Mouse (Mus musculus): ENCODE results near the gene Pold1. TPM values are rescaled to one million over a fixed set of nuclear protein-coding genes. Genes with fewer than 3 reads are reported as not detected.

Pold1 gene
- polyA plus RNA-seq, 1 experiment from 2014 or later = 25.3 TPM

DNA sequence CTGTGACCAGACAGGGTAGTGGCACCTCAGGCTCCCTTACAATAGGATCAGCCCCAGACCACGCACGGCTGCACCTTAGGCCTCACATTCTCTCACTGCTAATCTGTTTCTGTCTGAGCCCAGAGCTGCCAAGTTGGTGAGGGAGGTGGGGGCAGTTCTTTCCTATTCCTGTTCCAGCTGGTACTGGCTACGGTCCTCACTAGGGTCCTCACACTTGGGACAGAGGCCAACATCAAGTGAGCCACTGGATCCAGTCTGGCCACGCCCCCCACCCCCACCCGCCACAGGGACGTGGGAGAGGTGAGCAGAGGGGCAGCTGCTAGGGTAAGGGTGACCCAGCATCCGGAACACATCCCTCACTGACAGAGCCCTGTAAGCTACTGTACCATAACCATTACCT, 11.6 kb downstream of the Pold1 start:
- no peaks in the 10 kb centered on the region for H3K36me3 ChIP-seq (replicated peaks)
- ATAC-seq (replicated peaks) = no peak
- no peak overlapping the region for H3K4me2 ChIP-seq
- H3K4me3 ChIP-seq = no peak overlapping the region
- H3K9ac ChIP-seq = no peak overlapping the region
- no peaks in the 10 kb centered on the region for H3K27me3 ChIP-seq (replicated peaks)
- no peaks in the 10 kb centered on the region for H3K9me3 ChIP-seq
- H3K27ac ChIP-seq = no peak overlapping the region
- no peaks in the 10 kb centered on the region for H3K4me1 ChIP-seq
- 79% methylated on average over 7 of the region's 7 CpGs for WGBS

DNA sequence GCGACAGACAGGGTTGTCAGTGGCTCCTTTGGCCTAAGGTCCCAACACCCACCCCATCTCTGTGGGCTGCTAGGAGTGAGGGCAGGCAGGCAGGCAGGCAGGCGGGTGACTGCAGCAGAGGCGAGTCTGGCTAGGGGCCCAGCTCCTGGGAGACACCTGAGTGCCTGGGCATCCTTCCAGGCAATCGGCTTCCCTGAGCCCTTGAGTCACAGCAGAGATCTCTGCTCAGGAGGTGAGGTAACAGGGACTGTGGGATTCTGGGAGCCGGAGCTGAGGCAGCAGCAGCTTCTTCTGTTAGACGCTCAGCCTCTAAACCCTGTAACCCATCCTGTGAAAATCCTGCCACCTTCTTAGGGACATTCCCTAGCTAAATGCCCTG, 12.1 kb downstream of the Pold1 start:
- Histone ChIP-seq H3K9me3 (no peaks in the 10 kb centered on the region), H3K9ac (no peak overlapping the region), H3K27me3 (replicated peaks) (no peaks in the 10 kb centered on the region), H3K4me3 (no peak overlapping the region), H3K4me1 (no peaks in the 10 kb centered on the region), H3K4me2 (no peak overlapping the region), H3K36me3 (replicated peaks) (no peaks in the 10 kb centered on the region), H3K27ac (no peak overlapping the region)
- 86% methylated on average over 6 of the region's 6 CpGs for WGBS
- no peak for ATAC-seq (replicated peaks)

DNA sequence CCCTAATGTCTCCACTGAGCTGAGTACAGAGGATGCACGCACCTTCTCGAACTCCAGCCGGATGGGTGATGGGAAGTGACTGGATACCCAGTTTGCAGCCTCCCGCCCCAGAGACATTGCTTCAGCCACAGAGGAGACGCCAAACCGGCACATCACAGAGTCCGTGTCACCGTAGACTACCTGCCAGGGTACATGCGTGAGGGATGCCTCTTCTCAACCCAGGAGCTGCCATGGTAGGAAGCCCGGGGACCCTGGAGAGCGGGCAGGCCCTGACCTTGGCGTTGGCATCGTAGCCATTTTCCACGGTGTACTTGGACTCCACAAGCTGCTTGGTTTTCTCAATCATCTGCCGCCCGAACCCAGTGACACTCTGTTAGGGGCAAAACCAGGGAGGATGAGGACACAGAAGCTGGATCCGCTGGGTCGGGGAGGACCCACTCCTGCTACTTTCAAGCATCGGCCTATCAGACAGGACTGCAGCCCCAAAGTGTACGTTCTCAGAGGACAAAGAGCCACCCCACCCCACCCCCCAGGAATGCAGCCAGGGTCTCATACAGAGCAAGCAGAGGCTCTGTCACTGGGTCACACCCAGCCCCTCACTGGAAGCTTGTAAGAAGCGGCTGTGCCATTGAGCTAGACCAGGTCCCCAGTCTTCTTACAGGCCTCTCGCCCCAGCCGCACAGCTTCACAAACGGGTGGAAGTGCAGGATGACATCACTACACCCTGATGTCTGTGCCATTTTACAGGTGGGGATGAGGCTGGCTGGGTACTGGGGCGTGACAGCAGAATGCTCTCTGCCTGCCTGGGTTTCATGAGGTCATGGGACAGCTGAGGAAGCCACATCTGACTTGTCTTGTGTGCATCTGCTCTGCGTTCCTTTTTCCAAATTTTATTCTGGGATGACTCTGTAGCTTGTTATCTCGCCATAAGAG, 12.7 kb downstream of the Pold1 start:
- Histone ChIP-seq H3K9me3 (no peaks in the 10 kb centered on the region), H3K27ac (no peak overlapping the region), H3K9ac (no peak overlapping the region), H3K27me3 (replicated peaks) (no peaks in the 10 kb centered on the region), H3K4me3 (no peak overlapping the region), H3K4me2 (no peak overlapping the region), H3K36me3 (replicated peaks) (no peaks in the 10 kb centered on the region), H3K4me1 (no peaks in the 10 kb centered on the region)
- ATAC-seq (replicated peaks) = no peak
- WGBS = 94% methylated on average over 27 of the region's 27 CpGs

DNA sequence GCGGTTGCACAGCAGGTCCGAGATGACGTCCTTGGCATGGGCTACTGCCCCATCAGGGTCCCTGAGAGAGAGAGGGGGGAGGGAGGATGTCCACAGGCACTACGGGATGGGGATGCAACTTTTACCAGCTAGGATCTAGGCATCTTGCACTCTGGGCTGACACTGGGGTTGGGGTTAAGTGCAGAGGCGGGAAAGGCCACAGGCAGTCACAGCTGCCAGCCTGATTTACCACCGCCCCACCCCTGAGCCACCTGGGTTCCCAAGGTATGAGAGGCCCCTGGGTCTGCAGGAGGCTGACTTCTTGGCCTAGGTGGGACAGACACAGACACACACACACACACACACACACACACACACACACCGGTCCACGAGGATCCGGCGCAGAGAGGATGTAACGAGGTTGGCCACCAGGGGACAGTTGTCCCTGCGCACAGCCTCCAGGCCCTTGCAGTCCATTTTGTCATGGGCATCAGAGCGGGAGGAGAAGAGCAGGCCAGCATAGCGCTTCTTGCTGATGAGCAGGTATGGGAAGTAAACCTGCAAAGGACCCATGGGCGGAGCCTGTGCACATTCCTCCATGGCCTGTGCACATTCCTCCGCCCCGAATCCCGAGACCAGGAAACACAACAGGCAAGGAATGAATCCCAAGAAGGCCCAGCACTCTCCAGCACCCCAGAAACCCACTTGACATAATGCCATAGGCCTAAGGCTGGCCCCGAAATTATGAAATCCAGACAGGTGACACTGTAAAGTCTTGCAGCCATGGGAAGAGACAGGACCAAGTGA, 13.8 kb downstream of the Pold1 start:
- H3K36me3 ChIP-seq (replicated peaks) = no peaks in the 10 kb centered on the region
- no peak for ATAC-seq (replicated peaks)
- WGBS = 89% methylated on average over 19 of the region's 19 CpGs
- H3K4me3 ChIP-seq = no peak overlapping the region
- no peak overlapping the region for H3K4me2 ChIP-seq
- H3K27me3 ChIP-seq (replicated peaks) = no peaks in the 10 kb centered on the region
- H3K9me3 ChIP-seq = no peaks in the 10 kb centered on the region
- H3K9ac ChIP-seq = no peak overlapping the region
- no peaks in the 10 kb centered on the region for H3K4me1 ChIP-seq
- H3K27ac ChIP-seq = no peak overlapping the region

- no peaks in the 10 kb centered on the region for H3K36me3 ChIP-seq (replicated peaks)
- no peak overlapping the region for H3K9ac ChIP-seq
- H3K27me3 ChIP-seq (replicated peaks) = peaks cover 5% of the 10 kb centered on the region; the same call in 1 of the 2 replicates
- H3K9me3 ChIP-seq = no peaks in the 10 kb centered on the region
- no peak overlapping the region for H3K4me2 ChIP-seq
- no peak for ATAC-seq (replicated peaks)
- H3K4me1 ChIP-seq = no peaks in the 10 kb centered on the region
- H3K27ac ChIP-seq = no peak overlapping the region
- no peak overlapping the region for H3K4me3 ChIP-seq
- 95% methylated on average over 13 of the region's 13 CpGs for WGBS
Observed at GRCm38 (mm10) chr7:44534242-44534641, 14.4 kb downstream of the Pold1 start.

DNA sequence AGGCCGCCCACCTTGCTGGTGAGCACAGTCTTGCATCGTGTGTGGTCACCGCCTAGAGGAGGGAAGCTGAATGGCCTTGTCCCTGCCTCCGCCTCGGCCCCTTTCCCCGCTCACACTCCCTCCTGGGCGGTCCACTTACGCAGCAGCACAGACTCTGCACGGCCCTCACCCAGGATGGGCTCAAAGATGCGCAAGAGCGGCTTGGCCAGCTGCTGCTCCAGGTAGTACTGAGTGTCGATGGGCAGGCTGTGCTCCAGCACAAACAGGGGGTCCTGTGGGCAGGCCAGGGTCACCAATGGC, 15.0 kb downstream of the Pold1 start:
- no peaks in the 10 kb centered on the region for H3K36me3 ChIP-seq (replicated peaks)
- H3K4me2 ChIP-seq = no peak overlapping the region
- H3K4me1 ChIP-seq = no peaks in the 10 kb centered on the region
- no peaks in the 10 kb centered on the region for H3K9me3 ChIP-seq
- 75% methylated on average over 12 of the region's 12 CpGs for WGBS
- no peak overlapping the region for H3K4me3 ChIP-seq
- H3K27ac ChIP-seq = no peak overlapping the region
- ATAC-seq (replicated peaks) = no peak
- peaks cover 10% of the 10 kb centered on the region for H3K27me3 ChIP-seq (replicated peaks)
- no peak overlapping the region for H3K9ac ChIP-seq

DNA sequence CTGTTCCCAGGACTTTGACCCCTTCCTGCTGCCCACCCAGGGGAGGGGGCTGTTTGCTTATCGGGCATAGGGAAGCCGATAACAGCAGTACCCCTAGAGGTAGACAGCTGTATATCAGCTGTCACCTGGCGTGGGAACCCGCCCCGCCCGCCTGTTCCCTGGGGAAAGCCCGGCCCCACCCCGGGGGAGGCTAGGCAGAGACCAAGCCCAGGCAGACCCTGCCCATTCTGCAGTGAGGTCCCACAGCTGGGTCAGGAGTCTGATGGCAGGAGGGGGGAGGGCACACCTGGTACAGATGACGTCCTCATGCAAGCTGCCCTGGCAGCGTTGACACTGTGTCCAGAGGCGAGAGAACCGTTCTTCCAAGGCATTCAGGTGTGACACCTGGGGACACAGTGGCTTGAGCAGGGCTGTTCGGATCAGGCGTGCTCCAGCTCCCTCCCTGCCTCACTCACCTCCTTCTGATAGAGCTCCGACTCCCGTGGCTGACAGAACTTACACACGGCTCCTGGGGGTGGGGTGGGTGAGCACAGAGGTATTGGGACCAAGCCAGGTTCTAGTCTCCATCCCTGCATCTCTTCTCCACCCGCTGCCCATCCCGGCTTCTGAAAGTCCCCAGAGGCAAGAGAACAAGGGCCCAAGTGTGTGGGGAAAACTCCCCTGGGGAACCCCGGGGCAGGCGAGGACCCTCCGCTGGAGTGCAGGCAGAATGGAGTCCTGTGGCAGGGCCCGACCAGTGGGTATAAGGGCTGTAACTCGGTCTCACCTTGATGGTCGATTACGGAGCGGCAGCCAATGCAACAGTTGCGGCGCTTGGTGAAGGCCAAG, 15.5 kb downstream of the Pold1 start:
- Histone ChIP-seq H3K4me2 (no peak overlapping the region), H3K27me3 (replicated peaks) (peaks cover 14% of the 10 kb centered on the region), H3K36me3 (replicated peaks) (no peaks in the 10 kb centered on the region), H3K9ac (no peak overlapping the region), H3K27ac (no peak overlapping the region), H3K4me1 (peaks cover 2% of the 10 kb centered on the region), H3K4me3 (no peak overlapping the region), H3K9me3 (no peaks in the 10 kb centered on the region)
- ATAC-seq (replicated peaks) = no peak
- 88% methylated on average over 29 of the region's 29 CpGs for WGBS

DNA sequence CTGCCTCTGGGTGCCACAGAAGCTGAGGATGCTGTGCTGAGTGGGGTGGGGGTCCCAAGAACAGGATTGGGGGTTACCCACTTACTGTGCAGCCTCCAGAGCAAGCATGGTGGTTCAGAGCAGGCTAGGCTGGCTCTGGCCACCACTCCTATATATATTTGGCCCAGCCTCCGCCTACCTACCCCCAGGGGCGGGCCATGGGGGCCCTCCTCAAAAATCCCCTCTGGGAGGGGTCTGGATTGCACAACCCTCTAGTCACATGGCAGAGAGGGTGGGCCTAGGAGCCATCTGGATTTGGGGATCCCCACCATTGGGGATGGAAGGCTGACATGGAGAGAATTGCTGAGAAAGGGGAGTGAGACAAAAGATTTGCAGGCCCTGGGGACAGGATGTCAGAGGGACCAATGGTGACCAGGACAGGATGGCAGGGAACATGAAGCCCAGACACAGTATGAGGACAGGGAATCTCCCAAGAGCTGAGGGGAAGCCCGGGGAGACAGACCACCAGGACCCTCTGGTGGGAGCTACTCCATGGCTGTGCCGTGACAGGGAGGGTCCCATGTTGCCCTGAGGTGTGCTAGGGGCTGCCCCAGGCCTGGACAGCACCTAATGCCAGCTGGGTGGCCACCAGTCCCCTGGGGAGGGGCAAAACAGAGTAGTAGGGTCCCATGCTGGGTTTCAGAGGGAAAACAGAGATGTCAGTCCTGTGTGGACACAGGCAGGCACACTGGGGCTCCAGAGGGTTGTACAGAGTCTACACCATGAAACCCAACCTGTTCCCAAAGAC, 16.5 kb downstream of the Pold1 start, which contains the start of gene Spib:
Spib (minus strand) TSS at position 126 of the 787 bp plus-strand sequence.
- no peak within 1 kb of the TSS for H3K9ac ChIP-seq
- H3K4me3 ChIP-seq = no peak within 1 kb of the TSS
- peaks cover 9% of the 10 kb centered on the region for H3K4me1 ChIP-seq
- H3K4me2 ChIP-seq = no peak within 1 kb of the TSS
- H3K27ac ChIP-seq = no peak within 1 kb of the TSS
- H3K27me3 ChIP-seq (replicated peaks) = peaks cover 14% of the 10 kb centered on the region
- 81% methylated on average over 4 of the region's 4 CpGs for WGBS
- H3K36me3 ChIP-seq (replicated peaks) = no peaks in the 10 kb centered on the region
- H3K9me3 ChIP-seq = no peaks in the 10 kb centered on the region
- no peak for ATAC-seq (replicated peaks)

DNA sequence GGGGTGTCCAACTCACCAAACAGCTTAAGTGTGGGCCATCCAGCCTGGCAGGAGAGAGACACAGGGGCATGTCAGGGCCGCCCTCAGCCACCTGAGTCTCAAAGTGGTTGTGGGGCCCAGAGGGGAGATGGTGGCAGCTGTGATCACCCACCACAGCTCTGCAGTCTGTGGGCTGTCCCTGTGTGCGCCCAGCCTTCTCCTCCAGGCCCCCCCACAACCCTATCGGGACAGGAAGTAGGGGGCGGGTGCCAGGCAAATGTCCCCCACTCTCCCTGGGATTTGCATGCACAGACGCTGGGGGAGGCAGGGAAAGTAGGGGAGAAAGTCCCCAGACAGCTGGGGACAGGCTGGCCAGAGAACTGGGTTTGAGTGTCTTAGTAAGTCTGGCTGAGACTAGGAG, 17.4 kb downstream of the Pold1 start:
- Histone ChIP-seq H3K4me2 (no peak overlapping the region), H3K4me1 (peaks cover 9% of the 10 kb centered on the region), H3K36me3 (replicated peaks) (no peaks in the 10 kb centered on the region), H3K27me3 (replicated peaks) (peaks cover 14% of the 10 kb centered on the region), H3K9me3 (no peaks in the 10 kb centered on the region), H3K27ac (no peak overlapping the region), H3K9ac (no peak overlapping the region), H3K4me3 (no peak overlapping the region)
- ATAC-seq (replicated peaks) = no peak
- WGBS = 67% methylated on average over 5 of the region's 5 CpGs

- no peaks in the 10 kb centered on the region for H3K36me3 ChIP-seq (replicated peaks)
- H3K4me1 ChIP-seq = peaks cover 9% of the 10 kb centered on the region
- no peak overlapping the region for H3K4me3 ChIP-seq
- 86% methylated on average over 3 of the region's 3 CpGs for WGBS
- H3K4me2 ChIP-seq = no peak overlapping the region
- ATAC-seq (replicated peaks) = no peak
- H3K9me3 ChIP-seq = no peaks in the 10 kb centered on the region
- no peak overlapping the region for H3K9ac ChIP-seq
- no peak overlapping the region for H3K27ac ChIP-seq
- H3K27me3 ChIP-seq (replicated peaks) = peaks cover 17% of the 10 kb centered on the region
Observed at GRCm38 (mm10) chr7:44530507-44530906, 18.1 kb downstream of the Pold1 start.

DNA sequence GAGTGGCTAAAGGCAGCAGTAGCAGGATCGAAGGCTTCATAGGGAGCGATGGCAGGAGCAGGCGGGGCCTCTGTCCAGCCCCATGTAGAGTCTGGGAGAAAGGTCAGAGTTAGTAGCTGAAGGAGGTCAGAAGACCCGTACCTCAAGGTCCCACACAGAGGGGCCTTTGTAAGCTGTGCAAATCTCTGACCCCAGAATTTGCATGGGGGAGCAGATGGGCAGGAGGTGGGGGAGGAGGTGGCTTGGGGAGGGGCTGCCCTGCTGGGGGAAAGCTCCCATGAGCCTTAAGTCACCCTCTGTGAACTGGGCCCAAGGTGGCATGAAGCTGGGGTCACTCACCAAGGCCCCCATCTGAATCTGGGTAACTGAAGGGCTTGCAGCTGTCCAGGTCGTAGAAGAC, 19.1 kb downstream of the Pold1 start:
- Histone ChIP-seq H3K9me3 (no peaks in the 10 kb centered on the region), H3K4me3 (no peak overlapping the region), H3K4me1 (peaks cover 12% of the 10 kb centered on the region), H3K27ac (no peak overlapping the region), H3K4me2 (no peak overlapping the region), H3K36me3 (replicated peaks) (no peaks in the 10 kb centered on the region), H3K9ac (no peak overlapping the region), H3K27me3 (replicated peaks) (peaks cover 24% of the 10 kb centered on the region)
- no peak for ATAC-seq (replicated peaks)
- 61% methylated on average over 5 of the region's 5 CpGs for WGBS
